Mouse (Mus musculus): ENCODE data around the gene Cd69. TPM values are rescaled to one million over a fixed set of nuclear protein-coding genes. Genes with fewer than 3 reads are reported as not detected.

Gene Cd69
- polyA plus RNA-seq, 1 experiment from 2014 or later = 0.09 TPM

DNA sequence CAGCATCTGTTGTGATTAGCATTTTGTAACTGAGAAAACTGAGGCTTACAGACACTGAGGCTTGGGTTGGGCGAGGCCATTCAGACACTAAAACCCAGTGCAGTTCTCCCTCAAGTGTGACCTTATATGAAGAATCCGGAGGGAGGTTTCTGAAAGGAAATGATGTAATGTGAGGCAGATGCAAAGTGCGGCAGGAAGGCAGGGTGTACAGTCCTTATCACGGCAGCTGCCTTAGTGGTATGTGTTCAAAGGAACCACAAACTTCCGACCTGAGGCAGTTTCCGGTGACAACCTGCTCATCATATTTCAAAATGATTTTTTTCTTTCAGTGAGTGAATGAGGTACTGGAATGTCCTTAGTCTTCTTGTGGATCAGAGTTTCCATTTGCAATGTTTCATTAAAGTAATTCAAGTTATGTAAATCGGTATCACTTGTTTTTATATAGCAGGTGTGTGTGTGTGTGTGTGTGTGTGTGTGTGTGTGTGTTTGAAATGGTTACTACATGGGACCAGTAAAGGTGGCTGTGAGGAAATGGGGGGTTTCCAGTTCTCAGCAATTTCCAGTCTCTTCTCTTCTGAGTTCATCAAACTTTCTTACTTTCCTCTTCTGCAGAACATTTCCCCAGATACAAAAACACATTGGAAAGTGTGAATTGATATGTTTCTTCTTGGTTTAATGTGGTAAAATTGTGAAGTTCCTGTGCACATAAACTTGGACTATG lies 9.3 kb upstream of the Cd69 start:
- Histone ChIP-seq H3K9me3 (ENCODE audit: control insufficient read depth, low read length) (no peaks in the 10 kb centered on the region), H3K4me3 (ENCODE audit: low read length) (no peak overlapping the region), H3K9ac (ENCODE audit: low read length) (no peak overlapping the region), H3K27ac (ENCODE audit: low read length) (no peak overlapping the region), H3K27me3 (ENCODE audit: control insufficient read depth, insufficient read depth, low read depth, low read length) (no peaks in the 10 kb centered on the region), H3K36me3 (ENCODE audit: control insufficient read depth, insufficient read depth, low read length) (no peaks in the 10 kb centered on the region), H3K4me2 (ENCODE audit: low read depth, low read length) (no peak overlapping the region), H3K4me1 (replicated peaks; ENCODE audit: control insufficient read depth, insufficient read depth, low read length) (no peaks in the 10 kb centered on the region)
- no peak for ATAC-seq (ENCODE audit: low read depth)
- 44% methylated on average over 7 of the region's 7 CpGs for WGBS

DNA sequence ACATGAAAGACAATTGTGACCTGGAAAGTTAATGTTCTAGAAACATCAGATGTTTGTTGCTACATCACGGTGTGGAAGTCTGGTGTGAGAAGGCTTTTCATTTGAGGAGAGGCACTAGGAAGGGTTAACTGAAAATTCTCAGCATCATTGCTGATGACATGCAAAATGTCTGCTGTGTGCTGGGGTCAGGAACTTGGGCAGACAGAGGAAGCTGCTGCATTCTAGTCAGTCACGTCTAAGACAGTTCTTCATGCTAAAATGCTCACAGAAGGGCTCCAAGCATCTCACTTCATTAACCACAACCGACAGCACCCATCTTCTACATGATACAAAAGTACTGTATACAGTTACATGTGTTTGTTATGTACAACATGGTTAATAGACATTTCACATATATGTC lies 8.0 kb upstream of the Cd69 start:
- H3K4me1 ChIP-seq (replicated peaks; ENCODE audit: control insufficient read depth, insufficient read depth, low read length) = no peaks in the 10 kb centered on the region
- H3K4me2 ChIP-seq (ENCODE audit: low read depth, low read length) = no peak overlapping the region
- no peak for ATAC-seq (ENCODE audit: low read depth)
- H3K4me3 ChIP-seq (ENCODE audit: low read length) = no peak overlapping the region
- H3K9ac ChIP-seq (ENCODE audit: low read length) = no peak overlapping the region
- 57% methylated on average over 3 of the region's 3 CpGs for WGBS
- no peaks in the 10 kb centered on the region for H3K9me3 ChIP-seq (ENCODE audit: control insufficient read depth, low read length)
- H3K36me3 ChIP-seq (ENCODE audit: control insufficient read depth, insufficient read depth, low read length) = no peaks in the 10 kb centered on the region
- H3K27ac ChIP-seq (ENCODE audit: low read length) = no peak overlapping the region
- H3K27me3 ChIP-seq (ENCODE audit: control insufficient read depth, insufficient read depth, low read depth, low read length) = no peaks in the 10 kb centered on the region

DNA sequence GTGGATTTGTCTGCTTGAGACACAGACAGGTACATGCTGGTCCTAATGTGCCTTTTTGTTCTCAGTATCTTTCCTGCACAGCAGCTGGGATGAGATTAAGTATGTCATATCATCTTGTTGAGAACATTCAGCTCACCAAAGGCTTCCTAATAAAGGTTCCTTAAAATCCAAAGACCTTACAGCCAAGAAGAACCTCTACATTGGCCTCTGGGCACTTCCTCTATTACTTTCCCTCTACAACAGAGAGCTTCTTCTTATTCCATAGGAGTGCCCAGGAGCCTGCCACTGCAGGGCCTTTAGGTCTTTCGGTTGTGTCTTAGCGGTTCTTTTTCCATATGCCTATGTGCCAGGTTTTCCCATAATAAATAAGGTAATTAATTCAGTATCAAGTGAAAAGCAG lies 1.2 kb upstream of the Cd69 start:
- Histone ChIP-seq H3K27ac (ENCODE audit: low read length) (no peak overlapping the region), H3K4me3 (ENCODE audit: low read length) (no peak overlapping the region), H3K27me3 (ENCODE audit: control insufficient read depth, insufficient read depth, low read depth, low read length) (no peaks in the 10 kb centered on the region), H3K4me2 (ENCODE audit: low read depth, low read length) (no peak overlapping the region), H3K36me3 (ENCODE audit: control insufficient read depth, insufficient read depth, low read length) (no peaks in the 10 kb centered on the region), H3K9me3 (ENCODE audit: control insufficient read depth, low read length) (no peaks in the 10 kb centered on the region), H3K4me1 (replicated peaks; ENCODE audit: control insufficient read depth, insufficient read depth, low read length) (no peaks in the 10 kb centered on the region), H3K9ac (ENCODE audit: low read length) (no peak overlapping the region)
- 93% methylated on average over 2 of the region's 2 CpGs for WGBS
- ATAC-seq (ENCODE audit: low read depth) = no peak

DNA sequence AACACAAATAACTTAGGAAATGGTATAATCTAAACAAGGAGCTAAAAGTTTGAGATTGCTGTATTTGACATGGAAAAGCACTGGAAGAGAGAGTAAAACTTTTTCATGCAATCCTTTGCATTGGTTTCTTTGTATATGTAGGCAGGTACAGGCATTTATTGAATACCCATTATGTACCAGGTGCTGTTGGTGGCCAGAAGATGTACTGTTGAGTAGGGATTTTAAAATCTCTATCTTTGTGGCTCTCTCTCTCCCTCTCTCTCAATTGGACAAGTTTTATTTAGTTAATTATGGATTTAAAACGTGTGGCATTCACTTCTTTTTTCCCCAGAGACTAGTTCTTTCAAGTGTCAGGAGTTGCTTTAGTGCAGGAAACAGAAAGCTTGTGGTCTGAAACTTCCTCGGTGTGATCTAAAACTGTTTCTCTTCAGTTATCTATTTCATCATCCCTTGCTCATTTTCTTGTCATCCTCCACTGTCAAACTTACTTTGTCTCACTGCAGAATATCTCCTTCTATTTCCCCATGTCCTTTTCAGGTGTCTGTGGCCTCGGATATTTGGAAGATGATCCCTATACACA lies 478 bp upstream of the Cd69 start:
- Histone ChIP-seq H3K36me3 (ENCODE audit: control insufficient read depth, insufficient read depth, low read length) (no peaks in the 10 kb centered on the region), H3K4me3 (ENCODE audit: low read length) (no peak overlapping the region), H3K4me2 (ENCODE audit: low read depth, low read length) (no peak overlapping the region), H3K27me3 (ENCODE audit: control insufficient read depth, insufficient read depth, low read depth, low read length) (no peaks in the 10 kb centered on the region), H3K9ac (ENCODE audit: low read length) (no peak overlapping the region), H3K4me1 (replicated peaks; ENCODE audit: control insufficient read depth, insufficient read depth, low read length) (no peaks in the 10 kb centered on the region), H3K9me3 (ENCODE audit: control insufficient read depth, low read length) (no peaks in the 10 kb centered on the region), H3K27ac (ENCODE audit: low read length) (no peak overlapping the region)
- WGBS = 48% methylated on average over 3 of the region's 3 CpGs
- ATAC-seq (ENCODE audit: low read depth) = no peak

DNA sequence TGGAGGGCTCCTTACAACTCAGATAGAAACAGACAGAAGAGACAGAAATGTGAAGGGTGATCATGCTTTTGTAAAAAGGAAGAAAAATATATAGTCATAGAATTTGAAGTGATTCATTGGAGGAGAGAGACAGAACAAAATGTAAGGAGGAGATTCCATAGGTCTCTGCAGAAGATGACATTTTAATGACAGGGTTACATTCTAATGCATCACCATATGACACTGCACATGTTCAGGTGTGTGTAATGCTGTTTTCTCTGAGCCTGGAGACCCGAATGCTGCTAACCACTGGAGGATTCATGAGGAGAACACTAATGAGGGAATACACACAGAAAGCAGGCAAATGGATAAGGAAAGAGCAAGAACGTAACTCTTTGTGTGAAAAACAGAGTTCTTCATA lies 760 bp downstream of the Cd69 start:
- Histone ChIP-seq H3K27me3 (ENCODE audit: control insufficient read depth, insufficient read depth, low read depth, low read length) (no peaks in the 10 kb centered on the region), H3K9ac (ENCODE audit: low read length) (no peak overlapping the region), H3K4me1 (replicated peaks; ENCODE audit: control insufficient read depth, insufficient read depth, low read length) (no peaks in the 10 kb centered on the region), H3K4me2 (ENCODE audit: low read depth, low read length) (no peak overlapping the region), H3K36me3 (ENCODE audit: control insufficient read depth, insufficient read depth, low read length) (no peaks in the 10 kb centered on the region), H3K9me3 (ENCODE audit: control insufficient read depth, low read length) (no peaks in the 10 kb centered on the region), H3K27ac (ENCODE audit: low read length) (no peak overlapping the region), H3K4me3 (ENCODE audit: low read length) (no peak overlapping the region)
- ATAC-seq (ENCODE audit: low read depth) = no peak
- 79% methylated on average over 2 of the region's 2 CpGs for WGBS

DNA sequence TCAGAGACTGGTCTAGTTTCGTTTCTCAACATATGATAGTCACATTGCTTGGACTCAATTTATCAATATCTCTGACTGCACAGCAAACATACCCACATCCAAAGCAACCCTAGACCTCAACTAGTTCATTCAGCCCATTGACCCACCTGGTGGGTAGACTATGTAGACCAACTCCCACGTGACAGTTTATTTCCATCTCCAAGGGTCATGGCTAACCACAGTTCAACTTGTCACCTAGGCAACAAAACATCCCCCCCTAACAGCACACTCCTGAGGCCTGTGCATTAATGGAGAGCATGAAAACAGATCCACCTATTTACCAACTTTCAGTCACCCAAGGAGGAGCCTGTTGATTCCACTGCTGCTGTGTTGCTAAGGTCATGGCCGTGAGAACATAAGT lies 1.6 kb downstream of the Cd69 start:
- H3K27me3 ChIP-seq (ENCODE audit: control insufficient read depth, insufficient read depth, low read depth, low read length) = no peaks in the 10 kb centered on the region
- no peaks in the 10 kb centered on the region for H3K36me3 ChIP-seq (ENCODE audit: control insufficient read depth, insufficient read depth, low read length)
- no peaks in the 10 kb centered on the region for H3K9me3 ChIP-seq (ENCODE audit: control insufficient read depth, low read length)
- no peak overlapping the region for H3K27ac ChIP-seq (ENCODE audit: low read length)
- H3K4me3 ChIP-seq (ENCODE audit: low read length) = no peak overlapping the region
- ATAC-seq (ENCODE audit: low read depth) = no peak
- 64% methylated on average over 3 of the region's 3 CpGs for WGBS
- no peaks in the 10 kb centered on the region for H3K4me1 ChIP-seq (replicated peaks; ENCODE audit: control insufficient read depth, insufficient read depth, low read length)
- H3K4me2 ChIP-seq (ENCODE audit: low read depth, low read length) = no peak overlapping the region
- H3K9ac ChIP-seq (ENCODE audit: low read length) = no peak overlapping the region

DNA sequence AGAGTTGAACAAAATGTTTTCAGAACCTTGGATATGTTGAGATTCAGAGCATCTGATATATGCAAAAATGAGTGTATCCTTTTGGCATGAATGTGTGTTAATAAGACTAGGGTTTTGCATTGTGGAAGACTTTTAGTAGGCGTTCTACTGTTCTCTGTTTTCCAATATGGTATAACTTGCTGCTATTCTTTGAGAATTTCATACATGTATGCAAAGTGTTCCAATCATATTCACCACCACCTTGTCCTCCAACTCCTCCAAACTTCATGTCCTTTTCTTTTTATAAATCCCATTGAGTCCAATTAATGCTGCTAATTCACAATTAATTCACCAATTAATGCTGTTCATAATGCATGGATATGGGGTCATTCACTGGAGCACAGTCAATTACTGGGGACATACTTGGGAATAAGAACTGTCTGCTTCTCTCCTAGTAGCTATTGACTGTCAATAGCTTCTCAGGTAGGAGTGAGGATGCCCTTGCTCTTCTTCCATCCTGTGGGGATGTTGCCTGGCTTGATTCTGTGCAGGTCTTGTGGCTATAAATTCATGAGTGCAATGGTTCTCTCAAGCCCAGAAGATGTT lies 8.7 kb downstream of the Cd69 start:
- no peak for ATAC-seq (ENCODE audit: low read depth)
- 68% methylated on average over 1 of the region's 1 CpGs for WGBS
- H3K9ac ChIP-seq (ENCODE audit: low read length) = no peak overlapping the region
- H3K27me3 ChIP-seq (ENCODE audit: control insufficient read depth, insufficient read depth, low read depth, low read length) = no peaks in the 10 kb centered on the region
- H3K9me3 ChIP-seq (ENCODE audit: control insufficient read depth, low read length) = no peaks in the 10 kb centered on the region
- H3K4me1 ChIP-seq (replicated peaks; ENCODE audit: control insufficient read depth, insufficient read depth, low read length) = no peaks in the 10 kb centered on the region
- H3K4me3 ChIP-seq (ENCODE audit: low read length) = no peak overlapping the region
- no peaks in the 10 kb centered on the region for H3K36me3 ChIP-seq (ENCODE audit: control insufficient read depth, insufficient read depth, low read length)
- no peak overlapping the region for H3K4me2 ChIP-seq (ENCODE audit: low read depth, low read length)
- H3K27ac ChIP-seq (ENCODE audit: low read length) = no peak overlapping the region

DNA sequence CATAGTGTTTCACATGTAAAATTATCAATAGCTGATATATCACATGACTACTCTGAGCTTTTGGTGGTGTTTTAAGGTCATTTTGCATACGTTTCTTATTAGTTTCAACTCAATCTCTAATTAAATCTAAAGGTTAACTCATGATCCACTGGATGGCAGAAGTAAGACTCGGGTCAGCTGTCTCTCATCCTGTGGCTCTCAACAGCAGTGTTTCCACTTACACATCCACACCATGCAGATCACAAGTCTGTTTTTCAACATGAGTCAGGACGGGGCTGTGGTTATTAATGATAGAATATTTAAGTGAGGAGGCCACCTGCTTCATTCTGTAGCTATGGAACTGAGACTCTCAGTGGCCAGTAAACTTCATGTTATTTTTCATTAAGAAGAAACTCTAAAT lies 9.4 kb downstream of the Cd69 start:
- ATAC-seq (ENCODE audit: low read depth) = no peak

DNA sequence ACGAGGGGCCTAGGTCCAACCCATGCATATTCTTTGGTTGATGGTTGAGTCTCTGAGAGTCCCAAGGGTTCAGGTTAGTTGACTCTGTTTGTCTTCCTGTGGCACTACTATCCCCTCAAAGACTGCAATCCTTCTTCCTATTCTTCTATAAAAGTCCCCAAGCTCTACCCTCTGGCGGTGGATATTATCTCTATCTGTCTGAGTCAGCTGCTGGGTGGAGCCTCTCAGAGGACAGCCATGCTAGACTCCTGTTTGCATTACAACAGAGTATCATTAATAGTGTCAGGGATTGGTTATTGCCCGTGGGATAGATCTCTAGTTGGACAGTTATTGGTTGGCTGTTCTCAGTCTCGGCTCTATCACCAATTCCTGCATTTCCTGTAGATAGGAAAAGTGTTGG lies 14.3 kb downstream of the Cd69 start:
- H3K27me3 ChIP-seq (ENCODE audit: control insufficient read depth, insufficient read depth, low read depth, low read length) = no peaks in the 10 kb centered on the region
- H3K4me3 ChIP-seq (ENCODE audit: low read length) = no peak overlapping the region
- H3K36me3 ChIP-seq (ENCODE audit: control insufficient read depth, insufficient read depth, low read length) = no peaks in the 10 kb centered on the region
- H3K9me3 ChIP-seq (ENCODE audit: control insufficient read depth, low read length) = no peaks in the 10 kb centered on the region
- no peak overlapping the region for H3K27ac ChIP-seq (ENCODE audit: low read length)
- H3K4me1 ChIP-seq (replicated peaks; ENCODE audit: control insufficient read depth, insufficient read depth, low read length) = no peaks in the 10 kb centered on the region
- no peak overlapping the region for H3K9ac ChIP-seq (ENCODE audit: low read length)
- ATAC-seq (ENCODE audit: low read depth) = no peak
- H3K4me2 ChIP-seq (ENCODE audit: low read depth, low read length) = no peak overlapping the region
- 79% methylated on average over 4 of the region's 4 CpGs for WGBS

More for the DNA sequence above, 9.4 kb downstream of the Cd69 start:
- WGBS = 64% methylated on average over 3 of the region's 3 CpGs
- H3K27me3 ChIP-seq (ENCODE audit: control insufficient read depth, insufficient read depth, low read depth, low read length) = no peaks in the 10 kb centered on the region
- H3K36me3 ChIP-seq (ENCODE audit: control insufficient read depth, insufficient read depth, low read length) = no peaks in the 10 kb centered on the region
- H3K9me3 ChIP-seq (ENCODE audit: control insufficient read depth, low read length) = no peaks in the 10 kb centered on the region
- H3K27ac ChIP-seq (ENCODE audit: low read length) = no peak overlapping the region
- no peaks in the 10 kb centered on the region for H3K4me1 ChIP-seq (replicated peaks; ENCODE audit: control insufficient read depth, insufficient read depth, low read length)
- H3K4me3 ChIP-seq (ENCODE audit: low read length) = no peak overlapping the region
- no peak overlapping the region for H3K4me2 ChIP-seq (ENCODE audit: low read depth, low read length)
- no peak overlapping the region for H3K9ac ChIP-seq (ENCODE audit: low read length)
